Comparison of ENCODE assay signal across 18 mouse cellular contexts in the genomic region with DNA sequence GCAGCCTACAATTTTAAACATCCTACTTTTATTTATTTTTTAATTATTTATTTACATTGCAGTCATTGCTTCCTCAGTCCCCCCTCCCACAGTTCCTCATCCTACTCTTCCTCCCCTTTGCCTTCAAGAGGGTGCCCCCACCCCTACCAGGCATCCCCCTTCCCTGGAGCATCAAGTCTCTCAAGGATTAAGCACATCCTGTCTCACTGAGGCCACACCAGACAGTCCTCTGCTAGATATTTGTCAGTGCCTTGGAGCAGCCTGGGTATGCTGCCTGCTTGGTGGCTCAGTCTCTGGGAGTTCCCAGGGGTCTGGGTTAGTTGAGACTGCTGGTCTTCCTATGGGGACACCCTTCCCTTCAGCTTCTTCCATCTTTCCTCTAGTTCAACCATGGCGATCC.
"Had no signal": no experiment of that assay in that cellular context is flagged by ENCODE, and none has a peak within 500 bp of the region (broad histone marks: within the 10 kb centered on the region; RNA-seq: fewer than 3 reads in every experiment).

No protein-coding gene starts in this region.

- H3K27me3 ChIP-seq: liver, embryonic 12.5 days; lung, embryonic 15.5 days; megakaryocyte, embryonic 14.5 days; midbrain, embryonic 12.5 days; neural tube, embryonic 12.5 days had no signal

- ATAC-seq: liver, embryonic 12.5 days; lung, postnatal 0 days had no signal

- DNase-seq: liver; lung, adult 2 months; lung, postnatal 14 days; lung, postnatal 36 days; right cerebral cortex, postnatal 14 days; right cerebral cortex, postnatal 4 days; spleen, adult 18-20 months; thymus, adult 18-20 months; thymus, postnatal 14 days; thymus, postnatal 36 days had no signal

- H3K4me3 ChIP-seq: liver, embryonic 12.5 days; lung, embryonic 15.5 days; megakaryocyte, embryonic 14.5 days; midbrain, embryonic 12.5 days; neural tube, embryonic 12.5 days had no signal

- H3K4me1 ChIP-seq: liver, embryonic 12.5 days; lung, embryonic 15.5 days; megakaryocyte, embryonic 14.5 days; midbrain, embryonic 12.5 days; neural tube, embryonic 12.5 days had no signal

- H3K27ac ChIP-seq: liver, embryonic 12.5 days; liver, embryonic 14.5 days; lung, embryonic 15.5 days; macrophage; midbrain, embryonic 12.5 days; neural tube, embryonic 12.5 days had no signal

- H3K4me2 ChIP-seq: liver, embryonic 12.5 days; lung, embryonic 15.5 days; midbrain, embryonic 12.5 days; neural tube, embryonic 12.5 days had no signal

- H3K36me3 ChIP-seq: liver, embryonic 12.5 days; lung, embryonic 15.5 days had no signal

- H3K9ac ChIP-seq: liver, embryonic 12.5 days; liver, embryonic 14.5 days; lung, embryonic 15.5 days; midbrain, embryonic 12.5 days; neural tube, embryonic 12.5 days had no signal

- H3K9me3 ChIP-seq: liver, embryonic 12.5 days; lung, embryonic 15.5 days had no signal
